Mouse (Mus musculus) gastrocnemius, adult 18-20 months (tissue): ENCODE results near the gene Ak6. TPM values are rescaled to one million over a fixed set of nuclear protein-coding genes. Genes with fewer than 3 reads are reported as not detected.

Experiments
- DNase-seq: peaks from one replicate; pipeline ENCODE4 v3.0.0; 2021; ENCODE audit warnings: low spot score
- long read RNA-seq, 2 experiments: library from polyadenylated mRNA; stranded (forward); transcript quantifications; one replicate each; pipeline ENCODE4 v2.0.0; 2021
- total RNA-seq, 2 experiments: library from RNA; stranded (reverse); gene quantifications; 2 replicates each; pipeline ENCODE4 v1.2.3; 2021

Gene Ak6
- 10 to 100 TPM; 72.1 to 74.4 TPM for total RNA-seq
- long read RNA-seq, experiment 1, transcript Ak6-201 (5 exons, 1,298 nt) = major isoform, 59 of 99 reads
- long read RNA-seq, experiment 1, transcript Ak6-202 (3 exons, 1,222 nt) = minor isoform, 32 of 99 reads
- long read RNA-seq, experiment 1, partial matches to known transcripts = 4 of 99 reads
- long read RNA-seq, experiment 1, other reads (novel, unspliced or antisense) = 4 of 99 reads
- long read RNA-seq, experiment 2, transcript Ak6-202 (3 exons, 1,222 nt) = minor isoform, 45 of 94 reads
- long read RNA-seq, experiment 2, transcript Ak6-201 (5 exons, 1,298 nt) = major isoform, 46 of 94 reads
- long read RNA-seq, experiment 2, partial matches to known transcripts = 3 of 94 reads
- long read RNA-seq, experiment 2, other reads (novel, unspliced or antisense) = 0 of 94 reads

DNA sequence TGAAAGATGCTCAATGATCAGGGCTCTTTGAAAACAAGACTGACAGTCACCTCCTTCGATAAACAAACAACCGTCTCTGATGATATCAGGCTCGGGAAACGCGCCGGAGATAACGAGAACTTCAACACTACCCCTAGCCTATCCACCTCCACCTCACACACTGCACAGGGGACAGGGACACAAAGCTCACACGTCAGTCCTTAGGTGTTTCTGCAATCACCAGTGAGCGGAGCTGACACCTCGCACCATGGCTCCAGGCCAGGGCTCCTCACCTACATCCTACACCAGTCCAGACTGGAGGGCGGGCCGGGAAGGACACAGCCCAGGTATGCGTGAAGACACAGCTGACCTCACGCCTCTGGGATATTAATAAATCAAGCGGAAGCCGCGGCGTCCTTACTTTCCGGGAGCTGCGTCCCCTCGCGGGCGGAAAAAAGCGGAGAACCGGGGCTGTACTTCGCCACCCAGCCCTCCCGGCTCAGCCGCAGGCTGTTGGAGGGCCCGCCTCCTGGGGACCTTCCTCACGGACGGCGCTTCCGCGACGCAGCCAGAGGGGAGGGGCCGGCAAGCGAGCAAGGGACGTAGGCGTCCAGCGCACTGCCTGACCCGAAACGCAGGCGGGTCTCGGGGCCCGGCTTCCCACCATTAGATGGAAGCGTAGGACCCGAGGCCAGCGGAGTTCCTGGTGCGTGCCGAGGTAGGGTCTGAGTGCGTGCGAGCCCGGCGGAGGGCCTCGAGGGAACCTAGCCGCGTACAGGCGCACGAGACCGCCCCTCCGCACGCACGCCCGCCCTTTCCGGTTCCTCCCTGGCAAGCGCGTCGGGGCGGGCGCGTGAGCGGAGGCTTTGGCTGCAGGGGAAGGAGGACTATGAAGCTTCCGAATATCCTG lies at the start of gene Ak6, which contains the start of gene Rad17:
Gene Ak6, plus strand, starts transcription at position 430 of the 889 bp plus-strand sequence.
Gene Rad17, minus strand, starts transcription at position 502 of the 889 bp plus-strand sequence.
- peak; percentile 95 for DNase-seq

- DNase-seq = no peak
Observed at GRCm38 (mm10) chr13:100601034-100601433, 49.7 kb upstream of the Ak6 start.

DNA sequence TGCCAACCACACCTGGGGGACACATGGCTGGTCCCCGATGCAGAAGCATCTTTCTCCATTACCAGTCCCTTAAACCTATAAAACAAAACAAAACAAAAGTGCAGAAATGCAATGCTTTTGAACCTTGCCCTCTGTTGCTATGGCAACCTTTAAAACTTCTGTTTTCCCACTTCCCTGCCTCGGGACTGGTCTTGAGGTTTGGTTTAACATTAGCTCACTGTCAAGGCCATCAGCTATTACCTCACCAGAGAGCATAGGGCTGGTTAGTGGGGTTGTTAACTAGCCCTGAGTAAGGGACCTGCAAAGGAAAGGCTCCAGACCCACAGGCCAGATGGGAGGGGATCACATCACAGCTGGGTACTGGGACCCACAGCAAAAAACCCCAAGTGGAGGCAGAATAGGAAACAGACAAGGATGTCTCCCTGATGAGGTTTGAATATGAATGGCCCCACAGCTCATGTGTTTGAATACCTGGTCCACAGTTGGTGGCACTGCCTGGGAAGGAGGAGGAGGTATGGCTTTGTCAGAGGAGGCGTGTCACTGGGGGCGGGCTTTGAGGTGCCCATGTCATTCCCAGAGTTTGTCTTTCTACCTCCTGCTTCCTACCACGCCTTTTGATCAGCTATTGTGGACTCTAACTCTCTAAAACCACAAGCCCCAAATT lies 48.4 kb upstream of the Ak6 start:
- no peak for DNase-seq

GRCm38 (mm10) chr13:100603031-100603737 lies 47.6 kb upstream of the Ak6 start:
- no peak for DNase-seq

GRCm38 (mm10) chr13:100603738-100604095 lies 47.1 kb upstream of the Ak6 start:
- DNase-seq = no peak

DNA sequence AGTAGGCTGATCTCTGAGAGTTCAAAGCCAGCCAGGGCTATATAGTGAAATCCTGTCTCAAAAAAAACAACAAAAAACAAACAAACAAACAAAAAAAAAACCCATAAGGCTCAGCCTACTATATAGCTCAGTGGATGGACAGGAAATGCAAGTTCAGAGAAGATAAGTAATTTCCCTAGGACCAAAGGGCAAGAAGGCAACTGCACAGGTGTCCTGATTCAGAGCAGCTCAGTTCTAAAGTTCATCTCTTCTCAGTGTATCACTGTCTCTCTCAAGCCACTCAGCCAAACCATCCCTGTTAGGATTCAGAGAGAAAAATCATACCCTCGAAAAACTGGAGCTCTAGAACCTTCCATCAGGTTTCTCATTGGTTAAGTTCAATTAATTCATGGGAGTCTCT lies 44.9 kb upstream of the Ak6 start:
- no peak for DNase-seq

DNA sequence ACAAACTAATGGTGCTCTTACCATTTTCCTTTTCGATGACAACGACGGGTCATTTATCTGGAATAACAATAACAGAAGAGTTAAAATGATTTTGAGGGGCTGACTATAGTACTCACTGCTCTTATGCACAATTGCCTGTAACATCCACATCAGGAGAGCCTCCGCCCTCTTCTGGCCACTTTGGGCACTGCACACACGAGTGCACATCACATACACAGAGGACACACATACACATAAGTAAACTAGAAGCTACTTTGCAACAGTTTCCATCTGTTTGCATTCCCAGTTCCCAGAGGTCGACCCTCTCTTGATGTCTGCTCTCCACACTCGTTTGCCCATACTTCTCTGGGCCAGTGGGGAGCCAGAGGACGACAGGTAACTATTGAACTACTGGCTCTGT lies 43.0 kb upstream of the Ak6 start:
- no peak for DNase-seq

GRCm38 (mm10) chr13:100611266-100611665 lies 39.5 kb upstream of the Ak6 start:
- no peak for DNase-seq

DNA sequence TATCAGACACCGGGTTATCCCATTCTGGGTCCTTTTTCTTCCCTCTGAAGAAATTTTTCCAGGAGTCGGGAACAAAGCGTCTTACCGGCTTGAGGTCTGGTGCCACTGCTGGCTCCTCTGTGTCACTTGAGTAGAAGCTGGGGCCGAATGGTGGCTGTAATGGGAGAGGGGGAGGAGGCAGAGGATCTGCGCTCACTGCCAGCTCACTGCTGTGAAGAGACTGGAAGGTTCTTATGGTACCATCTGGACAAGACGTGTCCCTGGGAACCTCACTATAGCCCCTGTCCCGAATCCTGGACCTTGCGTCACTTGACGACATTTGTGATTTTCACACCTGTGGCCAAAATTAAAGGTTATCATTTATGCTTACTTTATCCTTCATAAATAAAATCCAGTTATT lies 38.5 kb upstream of the Ak6 start:
- DNase-seq = no peak

- DNase-seq = no peak
Observed at GRCm38 (mm10) chr13:100612903-100613302, 37.9 kb upstream of the Ak6 start.

DNA sequence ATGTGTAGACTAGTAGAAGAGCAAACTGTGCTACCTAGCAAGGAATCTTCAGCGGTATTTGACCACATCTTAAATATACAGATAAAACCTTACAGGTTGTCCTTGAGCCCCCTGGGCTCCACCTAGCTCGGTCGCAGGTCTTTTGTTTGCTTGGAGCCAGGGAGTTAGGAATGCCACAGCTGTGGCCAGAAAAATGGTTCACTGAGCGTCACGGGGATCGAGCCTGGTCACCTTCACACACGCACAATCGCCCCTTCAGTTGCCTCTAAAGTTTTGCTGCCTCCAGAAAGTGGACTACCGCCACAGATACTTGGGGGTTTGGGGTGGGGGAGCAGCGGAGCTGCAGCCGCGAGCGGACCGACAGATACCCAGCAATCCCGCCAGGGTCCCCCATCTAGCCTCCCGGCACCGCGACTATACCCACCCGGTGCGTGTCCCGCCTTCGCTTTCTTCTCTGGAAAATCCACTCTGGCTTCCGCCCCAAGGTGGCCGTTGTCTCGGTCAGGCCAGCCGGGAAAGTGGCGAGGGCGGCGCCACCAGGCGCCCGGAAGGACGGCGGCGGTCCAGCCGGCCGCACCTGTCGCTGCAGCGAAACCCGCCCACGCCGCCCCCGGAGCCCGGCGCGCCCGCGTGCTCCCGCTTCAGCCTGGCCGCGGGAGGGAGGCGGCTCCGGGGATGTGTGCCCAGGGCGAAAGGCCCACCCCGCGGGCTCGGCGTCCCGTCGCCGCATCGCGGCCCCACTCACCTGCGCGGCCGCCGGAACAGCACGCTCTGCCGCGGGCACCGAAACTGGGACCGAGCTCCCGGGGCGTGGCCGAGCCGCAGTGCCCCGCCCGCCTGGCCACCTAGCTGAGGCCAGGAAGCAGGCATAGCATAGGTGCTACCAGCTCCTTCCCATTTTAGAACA lies 34.3 kb upstream of the Ak6 start, which contains the start of gene Marveld2:
Gene Marveld2, minus strand, starts transcription at position 791 of the 907 bp plus-strand sequence.
- DNase-seq = peak; percentile 11

DNA sequence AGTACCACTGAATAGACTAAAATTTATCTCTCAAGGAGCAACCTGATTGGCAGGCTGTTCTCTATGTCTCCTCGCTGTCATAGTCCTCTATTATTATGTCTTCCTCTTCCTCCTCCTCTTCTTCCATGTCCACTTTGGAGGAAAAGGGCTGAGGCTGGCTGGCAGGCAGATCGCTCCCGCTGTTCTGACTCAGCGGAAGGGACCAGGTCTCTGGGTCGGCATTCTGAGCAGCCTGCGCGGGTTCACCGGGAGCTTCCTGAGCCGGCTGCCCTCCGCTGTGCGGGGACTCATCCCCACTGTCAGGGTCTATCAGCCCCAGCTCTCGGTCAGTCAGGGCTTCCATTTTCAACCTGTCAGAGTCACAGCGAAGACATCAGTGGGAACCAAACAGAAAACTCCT lies 33.2 kb upstream of the Ak6 start:
- no peak for DNase-seq

GRCm38 (mm10) chr13:100622241-100622640 lies 28.5 kb upstream of the Ak6 start:
- no peak for DNase-seq

DNA sequence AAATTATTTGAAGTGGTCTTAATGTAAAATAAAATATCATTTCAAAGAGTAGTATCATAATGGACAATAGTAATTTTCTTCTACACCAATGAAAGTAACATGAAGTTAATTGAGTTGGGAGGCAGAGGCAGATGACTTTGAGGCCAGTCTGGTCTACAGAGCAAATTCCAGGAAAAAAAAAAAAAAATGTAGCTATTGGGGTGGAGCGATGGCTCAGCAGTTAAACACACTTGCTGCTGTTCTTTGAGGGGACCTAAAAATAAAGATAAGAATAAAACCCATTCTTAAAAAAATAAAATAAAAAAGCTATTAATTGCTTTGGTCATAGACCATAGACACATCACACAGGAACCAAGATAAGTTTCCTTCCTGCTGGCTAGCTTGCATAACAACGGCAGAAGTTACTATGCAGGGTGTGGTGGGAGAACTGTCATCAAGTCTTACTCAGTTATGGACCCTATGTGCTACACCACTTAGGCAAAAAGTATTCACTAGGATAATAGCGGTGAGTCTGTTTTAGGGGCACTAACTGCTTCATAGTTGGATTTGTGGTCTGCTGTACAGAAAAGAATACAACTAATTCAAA lies 16.6 kb upstream of the Ak6 start:
- no peak for DNase-seq

GRCm38 (mm10) chr13:100642471-100643209 lies 8.1 kb upstream of the Ak6 start:
- no peak for DNase-seq

GRCm38 (mm10) chr13:100648223-100648622 lies 2.6 kb upstream of the Ak6 start:
- DNase-seq = no peak

GRCm38 (mm10) chr13:100651439-100652186 lies 834 bp downstream of the Ak6 start, which contains the start of gene Taf9:
TSS of gene Taf9 (plus strand) at chr13:100651579.
- no peak for DNase-seq

GRCm38 (mm10) chr13:100658091-100658490 lies 7.3 kb downstream of the Ak6 start:
- no peak for DNase-seq
